Mouse (Mus musculus): ENCODE results near the gene Clic1.
"Not testable (repeated sequence)": the region's sequence is repeated elsewhere in the genome, so short reads cannot be mapped to it uniquely, and the experiment has no call there.

DNA sequence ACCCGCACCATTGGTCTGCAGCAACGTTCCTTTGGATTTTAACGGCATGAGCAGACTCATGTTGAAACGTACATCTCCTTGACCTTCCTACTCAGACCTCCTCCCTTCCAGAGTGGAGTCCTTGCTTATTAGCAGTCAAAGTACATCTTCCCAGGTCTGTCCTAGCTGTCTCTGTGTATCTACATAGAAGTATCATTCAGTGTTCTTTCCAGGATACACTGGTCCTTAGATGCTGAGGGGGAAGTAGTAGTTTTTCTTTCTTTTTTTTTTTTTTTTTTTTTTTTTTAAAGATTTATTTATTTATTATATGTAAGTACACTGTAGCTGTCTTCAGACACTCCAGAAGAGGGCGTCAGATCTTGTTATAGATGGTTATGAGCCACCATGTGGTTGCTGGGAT, 43.9 kb upstream of the Clic1 start:
- TF ChIP-seq EP300 (IDR thresholded peaks at IDR 0.05; ENCODE audit: insufficient read depth, low read depth, low read length); POLR2A (IDR thresholded peaks at IDR 0.05; ENCODE audit: insufficient read depth, low read length); CTCF (IDR thresholded peaks at IDR 0.05; ENCODE audit: low read depth, low read length): not testable (repeated sequence)

Data from ES-Bruce4 (cell line).